Mouse (Mus musculus): ENCODE data around the gene Dus1l.

DNA sequence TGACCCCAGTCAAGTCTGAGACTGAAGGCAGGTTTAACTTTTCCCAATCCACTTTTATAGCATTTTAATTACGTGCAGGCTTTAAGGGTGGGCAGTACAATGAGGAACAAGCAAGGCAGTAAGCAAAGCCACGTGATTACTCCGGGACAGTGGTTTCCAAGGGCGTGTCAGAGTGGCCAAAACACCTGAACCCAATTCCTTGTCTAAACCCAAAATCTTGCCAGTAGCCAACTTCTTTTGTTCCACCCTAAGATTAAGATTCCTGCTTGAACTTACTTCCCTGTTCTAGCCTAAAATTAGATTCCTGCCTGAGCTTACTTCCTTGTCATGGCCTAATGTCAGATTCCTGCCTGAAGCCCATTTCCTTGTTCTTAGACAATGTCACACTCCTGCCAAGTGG is 48.2 kb downstream of the Dus1l start:
- TF ChIP-seq CTCF (conservative IDR thresholded peaks at IDR 0.05; ENCODE audit: low read length) (no peak), NANOG (IDR thresholded peaks at IDR 0.05; ENCODE audit: borderline replicate concordance, low read length) (no peak), POU5F1 (IDR thresholded peaks at IDR 0.05; ENCODE audit: borderline replicate concordance, low read length) (no peak)

Measured in E14TG2a.4 (cell line).